Mouse (Mus musculus): ENCODE data around the gene Mtr.
"Not testable (repeated sequence)": the region's sequence is repeated elsewhere in the genome, so short reads cannot be mapped to it uniquely, and the experiment has no call there.

Mtr gene

DNA sequence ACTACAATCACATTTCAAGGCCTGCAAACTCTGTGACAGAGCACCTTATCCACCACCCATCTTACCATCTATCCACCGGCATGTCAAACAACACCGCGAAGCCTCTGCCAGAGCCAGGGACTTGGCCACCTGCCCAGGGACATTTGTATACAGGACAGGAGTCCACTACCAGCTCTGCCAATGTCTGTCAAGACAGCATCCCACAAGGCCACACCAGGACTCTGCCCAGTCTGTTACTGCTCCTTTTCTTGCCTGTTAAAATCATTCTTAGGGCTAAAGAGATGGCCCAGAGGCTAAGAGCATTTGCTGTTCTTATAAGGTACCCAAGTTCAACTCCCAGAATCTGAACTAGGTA, 97.8 kb downstream of the Mtr start:
- no peak for DNase-seq (ENCODE audit: low spot score)

DNA sequence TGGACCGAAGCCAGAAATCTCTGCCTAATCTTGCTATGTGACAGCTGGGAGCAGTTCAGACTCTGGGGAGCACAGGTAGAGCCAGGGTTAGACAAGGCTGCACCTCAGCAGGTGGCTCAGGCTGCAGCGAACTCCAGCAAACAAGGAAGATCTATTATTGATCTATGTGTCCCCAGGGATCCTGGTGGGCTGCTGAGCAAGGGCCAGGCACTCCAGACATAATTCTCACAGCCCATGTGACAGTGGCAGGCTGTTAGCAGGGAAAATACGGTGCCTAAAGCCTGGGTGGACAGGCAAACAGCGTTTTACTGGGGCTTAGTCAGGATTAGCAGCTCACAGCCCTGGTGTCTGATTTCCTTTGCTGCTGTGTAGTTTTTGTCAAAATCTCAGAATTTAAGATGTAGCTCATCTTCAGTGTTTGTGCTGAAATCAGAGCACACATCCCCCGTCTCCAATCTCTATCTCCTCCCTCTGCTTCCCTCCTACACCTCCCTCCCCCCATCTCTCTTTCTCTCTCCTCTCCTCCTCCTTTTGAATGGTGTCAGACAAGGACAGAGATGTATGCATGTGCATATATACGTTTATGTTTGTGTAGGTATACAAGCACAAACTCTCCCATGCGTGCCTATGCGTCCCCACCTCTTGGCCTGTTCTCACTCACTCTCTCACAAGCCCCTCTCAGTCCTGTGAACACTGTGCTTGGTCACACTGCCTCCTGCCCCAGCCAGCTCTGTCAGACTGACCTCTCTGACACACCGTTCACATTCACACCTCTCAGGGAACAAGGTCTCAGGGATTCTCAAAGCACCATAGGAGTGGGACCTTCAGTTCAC, 98.4 kb downstream of the Mtr start:
- no peak for DNase-seq (ENCODE audit: low spot score)

DNA sequence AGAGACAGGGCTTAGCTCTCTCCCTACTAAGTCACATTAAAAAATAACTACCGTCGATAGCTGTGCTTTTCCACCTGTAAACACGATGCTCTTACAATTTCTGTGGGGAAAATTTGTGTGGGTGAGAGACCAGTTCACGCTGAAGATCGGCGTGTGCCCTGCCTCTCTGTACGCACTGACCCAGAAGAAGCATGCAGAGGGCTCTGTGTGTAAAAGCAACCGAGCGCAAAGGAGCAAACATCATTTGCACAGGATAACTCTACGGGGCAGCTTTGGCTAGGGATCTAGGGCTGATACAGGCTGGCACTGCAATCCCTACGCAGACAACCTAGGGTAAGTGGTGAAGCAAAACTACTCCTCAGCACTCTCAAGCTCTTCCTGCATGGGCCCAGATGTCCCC, 104.0 kb downstream of the Mtr start:
- no peak for DNase-seq (ENCODE audit: low spot score)

DNA sequence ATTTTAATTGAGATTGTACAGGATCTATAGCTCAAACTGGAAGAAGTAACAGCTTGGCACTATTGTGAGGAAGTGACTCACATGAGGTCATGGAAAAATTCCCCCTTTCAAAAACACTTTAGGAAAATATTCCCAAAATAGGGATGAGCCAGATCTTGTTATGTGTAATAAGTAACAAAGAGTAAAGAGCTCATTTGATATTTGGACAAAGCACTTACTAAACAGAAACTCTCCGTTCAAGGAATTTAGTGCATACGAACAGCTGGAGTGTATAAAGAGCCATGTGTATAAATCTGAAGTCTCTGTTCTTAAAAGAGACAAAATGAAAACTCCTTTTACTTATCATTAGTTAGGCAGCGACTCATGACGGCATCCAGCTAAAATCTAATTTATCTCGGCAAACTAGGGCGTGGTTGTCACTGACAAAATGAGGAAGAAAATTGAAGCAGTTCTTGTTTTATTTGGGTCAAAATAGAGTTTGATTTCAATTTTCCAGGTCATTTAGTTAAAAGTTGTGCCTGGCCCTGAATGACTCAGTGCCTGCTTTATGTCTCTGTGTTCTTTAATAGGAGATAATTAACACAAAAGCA, 110.9 kb downstream of the Mtr start:
- no peak for DNase-seq (ENCODE audit: low spot score)

DNA sequence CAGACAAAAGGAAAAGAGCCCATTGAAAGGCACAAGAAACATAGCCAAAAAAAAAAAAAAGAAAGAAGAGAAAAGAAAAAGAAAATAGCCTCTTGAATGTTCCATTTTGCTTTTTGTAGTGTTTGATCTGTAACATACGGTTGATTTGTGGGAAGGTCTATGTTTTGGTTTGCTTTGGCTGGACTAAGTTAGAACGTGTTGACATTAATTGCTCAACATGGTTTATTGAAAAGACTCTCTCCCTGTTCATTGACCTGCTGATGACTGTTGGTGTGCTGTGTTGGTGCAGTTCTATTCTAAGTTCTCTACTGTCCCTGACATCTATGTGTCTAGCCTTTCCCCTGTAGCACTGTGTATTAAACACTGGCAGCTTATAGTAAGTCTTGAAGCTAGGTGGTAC, 111.5 kb downstream of the Mtr start:
- DNase-seq (ENCODE audit: low spot score), result no peak

DNA sequence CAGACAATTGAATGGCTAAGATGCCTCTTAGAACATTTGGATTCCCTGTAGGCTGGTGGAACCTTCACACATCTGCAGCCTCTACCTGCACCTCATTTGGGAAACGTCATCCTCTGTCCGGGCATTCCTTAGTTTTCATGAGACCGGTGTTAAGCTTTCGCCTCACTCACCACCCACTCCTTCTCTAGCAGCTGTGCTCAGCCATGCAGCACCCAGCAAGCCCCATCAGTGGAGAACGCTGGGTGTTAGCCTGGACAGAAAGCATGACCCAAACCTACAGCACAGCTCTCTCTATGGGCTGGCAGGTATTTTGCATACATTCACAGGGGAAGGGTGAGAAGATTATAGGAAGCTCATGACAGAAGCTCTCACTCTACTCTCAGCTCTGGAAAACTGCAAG, 114.6 kb downstream of the Mtr start:
- no peak for DNase-seq (ENCODE audit: low spot score)

DNA sequence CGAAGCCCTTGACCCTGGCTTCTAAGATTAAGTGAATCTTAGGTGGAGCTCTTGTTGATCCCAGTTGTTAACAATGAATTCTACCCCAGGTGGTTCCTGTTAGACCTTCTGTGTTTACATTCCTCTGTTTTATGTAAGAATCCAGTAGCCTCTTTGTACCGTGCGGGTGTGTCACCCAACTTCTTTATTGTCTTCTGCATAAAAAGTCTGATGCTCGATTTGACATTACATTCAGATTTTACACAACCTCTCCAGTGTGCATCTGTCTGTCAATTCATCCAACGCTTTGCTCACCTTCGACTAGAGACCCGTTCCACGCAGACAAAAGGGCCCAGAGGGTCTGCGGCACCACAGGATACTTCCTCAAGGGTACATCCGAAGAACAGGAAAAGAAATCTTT, 121.5 kb downstream of the Mtr start:
- not testable (repeated sequence) for DNase-seq (ENCODE audit: low spot score)

DNA sequence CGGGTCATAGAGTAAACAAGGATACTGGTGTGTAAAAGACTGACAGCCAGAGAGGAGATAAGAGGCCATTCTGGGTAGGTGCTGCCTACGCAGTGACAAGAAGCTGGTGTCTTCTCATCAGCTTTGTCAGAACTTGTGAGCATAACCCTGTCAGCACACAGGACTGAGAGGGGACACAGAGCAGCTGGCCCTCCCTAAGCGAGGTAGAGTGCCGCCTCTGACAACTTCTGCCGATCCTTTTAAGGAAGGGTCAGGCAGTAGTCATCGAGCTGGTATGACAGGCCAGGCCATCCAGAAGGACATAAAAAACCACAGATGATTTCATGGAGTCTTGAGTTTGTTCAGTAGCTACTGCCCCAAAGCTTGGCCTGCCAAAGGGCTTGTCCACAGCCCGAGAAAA, 124.4 kb downstream of the Mtr start:
- no peak for DNase-seq (ENCODE audit: low spot score)

All from yolk sac, embryonic 10.5 days (tissue).